Mouse (Mus musculus): ENCODE measurements around the gene Dctn5. TPM values are rescaled to one million over a fixed set of nuclear protein-coding genes. Genes with fewer than 3 reads are reported as not detected.
A peak's percentile ranks its signal among the peaks of the same experiment; 100 is the strongest.

Dctn5 gene
- polyA plus RNA-seq, 1 experiment from 2014 or later = 66.0 TPM

- Histone ChIP-seq H3K27ac (replicated peaks) (peak within 1 kb of the TSS; percentile 58), H3K27me3 (ENCODE audit: control insufficient read depth, insufficient read depth, low read length) (no peaks in the 10 kb centered on the region), H3K4me1 (replicated peaks; ENCODE audit: control insufficient read depth, insufficient read depth) (peaks cover 4% of the 10 kb centered on the region), H3K9me3 (ENCODE audit: control insufficient read depth, low read length) (no peaks in the 10 kb centered on the region), H3K4me3 (ENCODE audit: low read depth, low read length) (peak within 1 kb of the TSS; percentile 69), H3K4me2 (replicated peaks; ENCODE audit: low read depth) (peak within 1 kb of the TSS; percentile 64), H3K9ac (ENCODE audit: low read length) (peak within 1 kb of the TSS; percentile 82), H3K36me3 (ENCODE audit: control insufficient read depth, insufficient read depth, low read length) (no peaks in the 10 kb centered on the region; the same call in 1 of the 2 replicates)
- ATAC-seq (ENCODE audit: low FRiP score, low TSS enrichment) = peak; percentile 99
- peak; percentile 89 for DNase-seq (ENCODE audit: low spot score)
- WGBS = under 1% methylated on average over 31 of the region's 43 CpGs
- peak; percentile 78 for TF ChIP-seq CTCF (IDR thresholded peaks at IDR 0.05; ENCODE audit: low read depth)
- no peak for TF ChIP-seq EP300 (optimal IDR thresholded peaks at IDR 0.05)
Measured at GRCm38 (mm10) chr7:122101747-122102244, 31.0 kb upstream of the Dctn5 start, which contains the start of gene Ndufab1. Ndufab1 (minus strand) TSS chr7:122101886.

GRCm38 (mm10) chr7:122108206-122108605 lies 24.6 kb upstream of the Dctn5 start:
- Histone ChIP-seq H3K9ac (ENCODE audit: low read length) (no peak overlapping the region), H3K27me3 (ENCODE audit: control insufficient read depth, insufficient read depth, low read length) (no peaks in the 10 kb centered on the region), H3K27ac (replicated peaks) (no peak overlapping the region), H3K36me3 (ENCODE audit: control insufficient read depth, insufficient read depth, low read length) (no peaks in the 10 kb centered on the region), H3K4me2 (replicated peaks; ENCODE audit: low read depth) (no peak overlapping the region), H3K9me3 (ENCODE audit: control insufficient read depth, low read length) (no peaks in the 10 kb centered on the region), H3K4me3 (ENCODE audit: low read depth, low read length) (no peak overlapping the region), H3K4me1 (replicated peaks; ENCODE audit: control insufficient read depth, insufficient read depth) (no peaks in the 10 kb centered on the region)
- DNase-seq (ENCODE audit: low spot score) = no peak
- 95% methylated on average over 6 of the region's 6 CpGs for WGBS
- no peak for ATAC-seq (ENCODE audit: low FRiP score, low TSS enrichment)
- TF ChIP-seq CTCF (IDR thresholded peaks at IDR 0.05; ENCODE audit: low read depth) (no peak), EP300 (optimal IDR thresholded peaks at IDR 0.05) (no peak)

GRCm38 (mm10) chr7:122123518-122123917 lies 9.3 kb upstream of the Dctn5 start:
- no peak for TF ChIP-seq EP300 (optimal IDR thresholded peaks at IDR 0.05)
- no peak for TF ChIP-seq CTCF (IDR thresholded peaks at IDR 0.05; ENCODE audit: low read depth)
- Histone ChIP-seq H3K36me3 (ENCODE audit: control insufficient read depth, insufficient read depth, low read length) (peaks cover 10% of the 10 kb centered on the region), H3K27me3 (ENCODE audit: control insufficient read depth, insufficient read depth, low read length) (no peaks in the 10 kb centered on the region), H3K4me3 (ENCODE audit: low read depth, low read length) (no peak overlapping the region), H3K9ac (ENCODE audit: low read length) (no peak overlapping the region), H3K4me1 (replicated peaks; ENCODE audit: control insufficient read depth, insufficient read depth) (no peaks in the 10 kb centered on the region), H3K4me2 (replicated peaks; ENCODE audit: low read depth) (no peak overlapping the region), H3K27ac (replicated peaks) (no peak overlapping the region), H3K9me3 (ENCODE audit: control insufficient read depth, low read length) (no peaks in the 10 kb centered on the region)
- DNase-seq (ENCODE audit: low spot score) = no peak
- 83% methylated on average over 4 of the region's 4 CpGs for WGBS
- no peak for ATAC-seq (ENCODE audit: low FRiP score, low TSS enrichment)

- Histone ChIP-seq H3K36me3 (ENCODE audit: control insufficient read depth, insufficient read depth, low read length) (peaks cover 10% of the 10 kb centered on the region), H3K27ac (replicated peaks) (no peak overlapping the region), H3K9me3 (ENCODE audit: control insufficient read depth, low read length) (no peaks in the 10 kb centered on the region), H3K4me2 (replicated peaks; ENCODE audit: low read depth) (no peak overlapping the region), H3K9ac (ENCODE audit: low read length) (no peak overlapping the region), H3K4me3 (ENCODE audit: low read depth, low read length) (no peak overlapping the region), H3K27me3 (ENCODE audit: control insufficient read depth, insufficient read depth, low read length) (no peaks in the 10 kb centered on the region), H3K4me1 (replicated peaks; ENCODE audit: control insufficient read depth, insufficient read depth) (no peaks in the 10 kb centered on the region)
- TF ChIP-seq EP300 (optimal IDR thresholded peaks at IDR 0.05) (no peak), CTCF (IDR thresholded peaks at IDR 0.05; ENCODE audit: low read depth) (peak; percentile 33; the same call in 1 of the 2 replicates)
- 78% methylated on average over 8 of the region's 8 CpGs for WGBS
- ATAC-seq (ENCODE audit: low FRiP score, low TSS enrichment) = no peak
- no peak for DNase-seq (ENCODE audit: low spot score)
Measured at GRCm38 (mm10) chr7:122125636-122126035, 7.2 kb upstream of the Dctn5 start.

GRCm38 (mm10) chr7:122126946-122127345 lies 5.9 kb upstream of the Dctn5 start:
- Histone ChIP-seq H3K9ac (ENCODE audit: low read length) (no peak overlapping the region), H3K9me3 (ENCODE audit: control insufficient read depth, low read length) (no peaks in the 10 kb centered on the region), H3K4me3 (ENCODE audit: low read depth, low read length) (no peak overlapping the region), H3K4me1 (replicated peaks; ENCODE audit: control insufficient read depth, insufficient read depth) (no peaks in the 10 kb centered on the region), H3K36me3 (ENCODE audit: control insufficient read depth, insufficient read depth, low read length) (peaks cover 7% of the 10 kb centered on the region), H3K27ac (replicated peaks) (no peak overlapping the region), H3K4me2 (replicated peaks; ENCODE audit: low read depth) (no peak overlapping the region), H3K27me3 (ENCODE audit: control insufficient read depth, insufficient read depth, low read length) (no peaks in the 10 kb centered on the region)
- 92% methylated on average over 11 of the region's 11 CpGs for WGBS
- TF ChIP-seq CTCF (IDR thresholded peaks at IDR 0.05; ENCODE audit: low read depth) (no peak), EP300 (optimal IDR thresholded peaks at IDR 0.05) (no peak)
- DNase-seq (ENCODE audit: low spot score) (no peak), ATAC-seq (ENCODE audit: low FRiP score, low TSS enrichment) (no peak)

- Histone ChIP-seq H3K4me3 (ENCODE audit: low read depth, low read length) (peak overlapping the region; percentile 89; the same call in 1 of the 2 replicates), H3K27me3 (ENCODE audit: control insufficient read depth, insufficient read depth, low read length) (no peaks in the 10 kb centered on the region), H3K9ac (ENCODE audit: low read length) (no peak overlapping the region), H3K36me3 (ENCODE audit: control insufficient read depth, insufficient read depth, low read length) (peaks cover 1% of the 10 kb centered on the region; the same call in 1 of the 2 replicates), H3K27ac (replicated peaks) (no peak overlapping the region), H3K4me1 (replicated peaks; ENCODE audit: control insufficient read depth, insufficient read depth) (peaks cover 4% of the 10 kb centered on the region; the same call in 1 of the 2 replicates), H3K9me3 (ENCODE audit: control insufficient read depth, low read length) (no peaks in the 10 kb centered on the region), H3K4me2 (replicated peaks; ENCODE audit: low read depth) (peak overlapping the region; percentile 82)
- TF ChIP-seq CTCF (IDR thresholded peaks at IDR 0.05; ENCODE audit: low read depth) (no peak), EP300 (optimal IDR thresholded peaks at IDR 0.05) (no peak)
- DNase-seq (ENCODE audit: low spot score) (no peak), ATAC-seq (ENCODE audit: low FRiP score, low TSS enrichment) (no peak)
Measured at GRCm38 (mm10) chr7:122131834-122132233, 1.0 kb upstream of the Dctn5 start.

Measured in stomach, postnatal 0 days (tissue).